Mouse (Mus musculus) duodenum, adult 2 months (tissue): Measurements from ENCODE around the gene Lrrn4. TPM values are rescaled to one million over a fixed set of nuclear protein-coding genes. Genes with fewer than 3 reads are reported as not detected.

Experiments
- polyA plus RNA-seq: library from polyadenylated mRNA; depleted of rRNA; stranded (reverse); fragments of >200 nt; gene quantifications from 2 replicates; pipeline ENCODE4 v1.2.3, GENCODE M21; 2012; ENCODE audit warnings: low replicate concordance; rRNA removed

The Lrrn4 gene
- polyA plus RNA-seq = 0.92 and 1.9 TPM in 2 replicates

GRCm38 (mm10) chr2:132880844-132881645 is at the start of gene Lrrn4:
TSS of gene Lrrn4 (minus strand) at chr2:132880891.

GRCm38 (mm10) chr2:132846407-132847358 is 34.0 kb downstream of the Lrrn4 start, which contains the start of gene Crls1:
TSS of gene Crls1 (plus strand) at chr2:132846666.

Other genes starting within 250 kb of the Lrrn4 start
- gene Shld1, start 194.0 kb downstream of the Lrrn4 start, polyA plus RNA-seq = 6.2 and 13.3 TPM in 2 replicates
- gene Chgb, start 99.6 kb downstream of the Lrrn4 start, polyA plus RNA-seq = 12.3 and 16.4 TPM in 2 replicates
- 0.28 and 0.55 TPM in 2 replicates for gene Trmt6, start 64.8 kb downstream of the Lrrn4 start, polyA plus RNA-seq
- 0.25 and 0.86 TPM in 2 replicates for gene Mcm8, start 64.8 kb downstream of the Lrrn4 start, polyA plus RNA-seq
- 36.2 and 61.8 TPM in 2 replicates for gene Crls1, start 34.2 kb downstream of the Lrrn4 start, polyA plus RNA-seq
- gene Fermt1, start 65.0 kb upstream of the Lrrn4 start, polyA plus RNA-seq = 7.5 and 12.7 TPM in 2 replicates